Mouse (Mus musculus) cortical plate, adult 2 months (tissue): ENCODE data around the gene Entr1. TPM values are rescaled to one million over a fixed set of nuclear protein-coding genes. Genes with fewer than 3 reads are reported as not detected.
A peak's percentile ranks its signal among the peaks of the same experiment; 100 is the strongest.

Source experiments
- H3K27ac ChIP-seq: fragments of 200-500 bp; 2 replicates; pipeline ENCODE4 v1.5.1; 2012; ENCODE audit warnings: low read length, control low read depth, inconsistent platforms; ENCODE audit not compliant: insufficient read depth
- H3K4me1 ChIP-seq: fragments of 200-500 bp; 2 replicates; pipeline ENCODE4 v1.6.1; 2011; ENCODE audit warnings: low read length; ENCODE audit not compliant: control insufficient read depth, insufficient read depth
- H3K4me3 ChIP-seq: fragments of 200-500 bp; 2 replicates; pipeline ENCODE4 v1.5.1; 2011; ENCODE audit warnings: mild to moderate bottlenecking, low read length, control low read depth; ENCODE audit not compliant: insufficient read depth
- CTCF ChIP-seq: fragments of 200-500 bp; IDR thresholded peaks from 2 replicates; pipeline ENCODE4 v1.5.1; 2011; ENCODE audit warnings: mild to moderate bottlenecking, control low read depth, low read length; ENCODE audit not compliant: insufficient read depth; ENCODE audit errors: extremely low read depth
- POLR2A ChIP-seq: fragments of 200-500 bp; IDR thresholded peaks from 2 replicates; pipeline ENCODE4 v1.6.1; 2011; ENCODE audit warnings: mild to moderate bottlenecking, low read length, control low read depth; ENCODE audit not compliant: insufficient read depth; ENCODE audit errors: extremely low read depth
- polyA plus RNA-seq: library from polyadenylated mRNA; depleted of rRNA; stranded (reverse); fragments of >200 nt; gene quantifications from 2 replicates; pipeline ENCODE4 v1.2.3, GENCODE M21; 2012

Entr1 gene
- polyA plus RNA-seq, 1 experiment, result 284 TPM

DNA sequence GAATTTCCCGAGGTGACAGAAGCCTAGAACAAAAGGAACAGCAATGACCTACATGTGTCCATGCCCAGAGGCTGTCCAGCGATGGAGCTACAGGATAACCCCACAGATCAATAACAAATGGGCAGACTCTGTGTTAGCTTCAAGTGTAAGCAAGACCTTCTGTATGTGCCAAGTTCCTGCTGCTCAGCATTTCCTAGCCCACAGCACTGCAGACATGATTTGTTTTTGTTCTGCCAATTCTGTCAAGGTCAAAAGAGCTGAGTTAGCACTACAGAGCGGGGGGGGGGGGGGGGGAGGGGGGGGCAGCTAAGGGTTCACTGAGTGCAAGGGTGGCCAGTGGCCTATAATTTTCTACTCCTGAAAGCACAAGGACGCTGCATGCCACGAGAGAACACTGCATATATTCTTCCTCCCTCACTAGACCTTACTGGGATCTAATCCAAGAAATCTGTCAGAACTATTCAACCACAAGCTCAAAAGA is 21.9 kb upstream of the Entr1 start:
- peaks cover 19% of the 10 kb centered on the region for H3K4me1 ChIP-seq
- TF ChIP-seq POLR2A, result no peak
- no peak for TF ChIP-seq CTCF
- H3K27ac ChIP-seq, result peak overlapping the region; percentile 67; the same call in 1 of the 2 replicates
- H3K4me3 ChIP-seq, result no peak overlapping the region

GRCm38 (mm10) chr2:26410091-26410490 is 21.0 kb upstream of the Entr1 start:
- peak overlapping the region; percentile 41; the same call in 1 of the 2 replicates for H3K27ac ChIP-seq
- no peak for TF ChIP-seq CTCF
- no peak for TF ChIP-seq POLR2A
- no peak overlapping the region for H3K4me3 ChIP-seq
- H3K4me1 ChIP-seq, result peaks cover 20% of the 10 kb centered on the region

DNA sequence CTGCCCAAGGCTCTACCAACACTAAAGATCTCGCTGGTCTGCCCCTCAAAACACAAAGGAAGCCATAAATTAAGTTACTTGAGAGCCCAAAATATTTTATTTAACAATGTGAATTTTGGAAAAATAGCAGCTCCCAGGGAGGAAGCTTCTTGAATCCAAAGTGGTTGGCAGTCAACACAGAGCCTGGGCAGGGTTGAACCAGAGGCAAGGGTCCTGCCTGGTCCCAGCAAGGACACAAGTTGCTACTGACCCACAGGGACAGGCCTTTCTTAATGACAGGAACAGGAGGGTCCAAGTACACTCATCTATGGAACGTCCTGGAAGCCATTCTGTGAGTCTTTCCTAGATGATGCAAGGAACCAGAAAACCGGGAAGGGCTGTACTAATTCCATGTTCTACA is 20.2 kb upstream of the Entr1 start:
- TF ChIP-seq CTCF (no peak), POLR2A (no peak)
- peaks cover 20% of the 10 kb centered on the region for H3K4me1 ChIP-seq
- H3K27ac ChIP-seq, result peak overlapping the region; percentile 60; the same call in 1 of the 2 replicates
- H3K4me3 ChIP-seq, result peak overlapping the region; percentile 52; the same call in 1 of the 2 replicates

GRCm38 (mm10) chr2:26408515-26409356 is 19.6 kb upstream of the Entr1 start, which contains the start of gene Inpp5e:
Gene Inpp5e, minus strand, starts transcription at chr2:26409203.
- no peak for TF ChIP-seq POLR2A
- peak; percentile 57 for TF ChIP-seq CTCF
- Histone ChIP-seq H3K4me3 (peak within 1 kb of the TSS; percentile 52), H3K4me1 (peaks cover 20% of the 10 kb centered on the region), H3K27ac (peak within 1 kb of the TSS; percentile 60)

GRCm38 (mm10) chr2:26403306-26403705 is 14.2 kb upstream of the Entr1 start:
- peaks cover 14% of the 10 kb centered on the region for H3K4me1 ChIP-seq
- H3K4me3 ChIP-seq, result no peak overlapping the region
- H3K27ac ChIP-seq, result no peak overlapping the region
- TF ChIP-seq POLR2A (no peak), CTCF (no peak)

DNA sequence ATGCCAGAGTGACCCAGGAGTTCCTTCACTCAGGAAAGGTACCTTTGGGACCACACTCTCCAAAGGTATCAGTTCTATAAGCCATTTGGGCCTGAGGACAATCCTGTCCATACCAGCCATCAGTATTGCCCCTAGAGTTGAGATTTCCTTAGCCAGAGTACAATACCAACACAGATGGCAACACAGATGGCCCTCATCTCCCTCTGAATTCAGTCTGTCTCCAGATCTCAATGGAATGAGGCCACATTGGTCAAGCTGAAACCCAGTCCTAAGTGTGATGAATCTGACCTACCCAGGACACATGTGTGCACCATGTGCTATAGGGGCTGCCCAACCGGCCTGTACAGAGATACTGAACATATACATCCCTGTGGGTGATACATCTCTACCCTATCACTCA is 13.1 kb upstream of the Entr1 start:
- TF ChIP-seq POLR2A (no peak), CTCF (no peak)
- H3K27ac ChIP-seq, result no peak overlapping the region
- peaks cover 7% of the 10 kb centered on the region for H3K4me1 ChIP-seq
- H3K4me3 ChIP-seq, result no peak overlapping the region

- no peak for TF ChIP-seq POLR2A
- no peak overlapping the region for H3K27ac ChIP-seq
- H3K4me3 ChIP-seq, result no peak overlapping the region
- H3K4me1 ChIP-seq, result peaks cover 1% of the 10 kb centered on the region; the same call in 1 of the 2 replicates
These were observed 11.9 kb upstream of the Entr1 start for GRCm38 (mm10) chr2:26401023-26401422.

GRCm38 (mm10) chr2:26400296-26400695 is 11.2 kb upstream of the Entr1 start:
- H3K4me3 ChIP-seq, result no peak overlapping the region
- H3K4me1 ChIP-seq, result no peaks in the 10 kb centered on the region
- no peak overlapping the region for H3K27ac ChIP-seq
- TF ChIP-seq CTCF (no peak), POLR2A (no peak)

DNA sequence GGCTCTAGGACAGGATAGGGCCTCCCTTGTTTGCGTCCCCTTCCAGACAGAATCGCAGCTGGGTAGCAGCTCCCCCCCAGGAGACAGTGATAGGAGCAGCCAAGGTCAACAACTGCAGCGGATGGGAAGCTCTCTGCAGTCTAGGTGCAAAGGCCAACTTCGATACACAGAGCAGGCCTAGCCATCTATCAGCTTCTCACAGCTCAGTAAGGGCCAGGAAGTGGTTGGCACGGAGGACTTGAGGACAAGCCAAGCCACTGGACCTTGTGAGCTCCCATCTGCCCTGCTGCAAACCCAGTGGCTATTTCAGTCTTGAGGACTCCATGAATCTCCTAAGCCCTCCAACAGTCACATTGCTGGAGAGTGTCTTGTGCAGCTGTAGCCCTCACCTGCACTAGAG is 10.5 kb upstream of the Entr1 start:
- Histone ChIP-seq H3K4me1 (no peaks in the 10 kb centered on the region), H3K27ac (no peak overlapping the region)

DNA sequence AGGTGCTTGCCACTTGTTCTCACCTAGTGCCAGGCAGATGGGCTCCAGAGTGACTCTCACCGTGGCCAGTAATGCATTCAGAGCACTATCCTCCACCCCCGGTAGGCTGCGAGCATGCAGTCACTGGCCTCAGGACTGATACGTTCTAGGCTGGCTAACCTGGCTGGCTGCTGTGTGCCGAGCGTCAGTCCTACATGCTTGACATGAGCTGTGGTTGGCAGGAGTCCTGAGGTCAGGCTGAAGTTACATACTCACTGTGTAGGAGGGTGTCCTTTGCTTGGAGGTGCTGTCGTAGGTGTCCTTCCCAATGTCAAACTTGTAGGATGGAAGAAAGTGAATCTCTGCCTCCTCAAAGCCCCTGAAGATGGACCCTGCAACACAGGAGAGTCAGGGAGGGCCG is 9.9 kb upstream of the Entr1 start:
- peak; percentile 31; the same call in 1 of the 2 replicates for TF ChIP-seq POLR2A
- TF ChIP-seq CTCF, result no peak
- no peaks in the 10 kb centered on the region for H3K4me1 ChIP-seq
- H3K4me3 ChIP-seq, result no peak overlapping the region
- no peak overlapping the region for H3K27ac ChIP-seq

More for the DNA sequence above, 10.5 kb upstream of the Entr1 start:
- TF ChIP-seq CTCF, result no peak
- no peak overlapping the region for H3K4me3 ChIP-seq
